Comparison of ENCODE assay signal across 16 mouse cellular contexts in genomic region chr7:135740453-135740852, GRCm38 (mm10).
"Had no signal": no experiment of that assay in that cellular context is flagged by ENCODE, and none has a peak within 500 bp of the region (broad histone marks: within the 10 kb centered on the region; RNA-seq: fewer than 3 reads in every experiment).

No protein-coding gene starts in this region.

- H3K27me3 ChIP-seq: limb, embryonic 13.5 days; neural tube, embryonic 15.5 days had no signal

- H3K9ac ChIP-seq: limb, embryonic 13.5 days; liver, embryonic 12.5 days; lung, embryonic 14.5 days; neural tube, embryonic 15.5 days had no signal

- H3K27ac ChIP-seq: kidney, postnatal 0 days; limb, embryonic 13.5 days; liver, embryonic 12.5 days; neural tube, embryonic 15.5 days; stomach, postnatal 0 days had no signal

- H3K9me3 ChIP-seq: liver, embryonic 12.5 days; neural tube, embryonic 15.5 days had no signal

- H3K36me3 ChIP-seq: limb, embryonic 13.5 days; liver, embryonic 12.5 days; neural tube, embryonic 15.5 days had no signal

- H3K4me3 ChIP-seq: limb, embryonic 13.5 days; liver, embryonic 12.5 days; megakaryocyte, embryonic 14.5 days; myocyte; neural tube, embryonic 15.5 days had no signal

- DNase-seq: kidney, adult 8-10 months; kidney, postnatal 4 days; lung, embryonic 14.5 days; lung, postnatal 10 days; lung, postnatal 4 days; midbrain, embryonic 14.5 days; right cerebral cortex, adult 18-20 months; right cerebral cortex, postnatal 25 days; thymus, postnatal 4 days had no signal
